Mouse (Mus musculus): Measurements from ENCODE around the gene Efcab14. TPM values are rescaled to one million over a fixed set of nuclear protein-coding genes. Genes with fewer than 3 reads are reported as not detected.

Efcab14 gene
- polyA plus RNA-seq, 1 experiment from 2014 or later = 25.5 TPM

GRCm38 (mm10) chr4:115767647-115768467 lies 30.3 kb downstream of the Efcab14 start:
- H3K4me1 ChIP-seq (replicated peaks; ENCODE audit: control insufficient read depth, insufficient read depth, low read length) = no peaks in the 10 kb centered on the region
- no peaks in the 10 kb centered on the region for H3K9me3 ChIP-seq (ENCODE audit: control insufficient read depth, low read length)
- H3K9ac ChIP-seq = no peak overlapping the region
- no peak overlapping the region for H3K4me3 ChIP-seq (replicated peaks; ENCODE audit: low read length)
- peaks cover 65% of the 10 kb centered on the region for H3K36me3 ChIP-seq (replicated peaks; ENCODE audit: control insufficient read depth, insufficient read depth)
- WGBS = 29% methylated on average over 11 of the region's 11 CpGs
- no peaks in the 10 kb centered on the region for H3K27me3 ChIP-seq (ENCODE audit: control insufficient read depth, insufficient read depth, low read length)
- no peak overlapping the region for H3K27ac ChIP-seq
- ATAC-seq (ENCODE audit: low FRiP score) (no peak), DNase-seq (ENCODE audit: low spot score) (no peak)
- H3K4me2 ChIP-seq (replicated peaks) = no peak overlapping the region

- Histone ChIP-seq H3K4me1 (replicated peaks; ENCODE audit: control insufficient read depth, insufficient read depth, low read length) (no peaks in the 10 kb centered on the region), H3K9ac (no peak overlapping the region), H3K4me3 (replicated peaks; ENCODE audit: low read length) (no peak overlapping the region), H3K9me3 (ENCODE audit: control insufficient read depth, low read length) (no peaks in the 10 kb centered on the region), H3K4me2 (replicated peaks) (no peak overlapping the region), H3K36me3 (replicated peaks; ENCODE audit: control insufficient read depth, insufficient read depth) (peaks cover 48% of the 10 kb centered on the region), H3K27me3 (ENCODE audit: control insufficient read depth, insufficient read depth, low read length) (no peaks in the 10 kb centered on the region), H3K27ac (no peak overlapping the region)
- ATAC-seq (ENCODE audit: low FRiP score) (no peak), DNase-seq (ENCODE audit: low spot score) (no peak)
- 90% methylated on average over 6 of the region's 6 CpGs for WGBS
Measured at GRCm38 (mm10) chr4:115775056-115775455, 37.5 kb downstream of the Efcab14 start.

- ATAC-seq (ENCODE audit: low FRiP score) = no peak
- Histone ChIP-seq H3K36me3 (replicated peaks; ENCODE audit: control insufficient read depth, insufficient read depth) (peaks cover 34% of the 10 kb centered on the region), H3K9ac (no peak overlapping the region)
Measured at GRCm38 (mm10) chr4:115777627-115778026, 40.1 kb downstream of the Efcab14 start.

GRCm38 (mm10) chr4:115780269-115780668 lies 42.7 kb downstream of the Efcab14 start:
- ATAC-seq (ENCODE audit: low FRiP score) (no peak), DNase-seq (ENCODE audit: low spot score) (no peak)
- H3K9me3 ChIP-seq (ENCODE audit: control insufficient read depth, low read length) = no peaks in the 10 kb centered on the region
- WGBS = 36% methylated on average over 6 of the region's 6 CpGs
- H3K9ac ChIP-seq = no peak overlapping the region
- no peaks in the 10 kb centered on the region for H3K27me3 ChIP-seq (ENCODE audit: control insufficient read depth, insufficient read depth, low read length)
- no peak overlapping the region for H3K4me3 ChIP-seq (replicated peaks; ENCODE audit: low read length)
- H3K27ac ChIP-seq = no peak overlapping the region
- peaks cover 1% of the 10 kb centered on the region; the same call in 1 of the 2 replicates for H3K4me1 ChIP-seq (replicated peaks; ENCODE audit: control insufficient read depth, insufficient read depth, low read length)
- H3K36me3 ChIP-seq (replicated peaks; ENCODE audit: control insufficient read depth, insufficient read depth) = peaks cover 11% of the 10 kb centered on the region
- no peak overlapping the region for H3K4me2 ChIP-seq (replicated peaks)

More at GRCm38 (mm10) chr4:115777627-115778026, 40.1 kb downstream of the Efcab14 start:
- H3K4me2 ChIP-seq (replicated peaks) = no peak overlapping the region
- H3K27me3 ChIP-seq (ENCODE audit: control insufficient read depth, insufficient read depth, low read length) = no peaks in the 10 kb centered on the region
- WGBS = 95% methylated on average over 2 of the region's 2 CpGs
- no peak for DNase-seq (ENCODE audit: low spot score)
- no peaks in the 10 kb centered on the region for H3K4me1 ChIP-seq (replicated peaks; ENCODE audit: control insufficient read depth, insufficient read depth, low read length)
- H3K9me3 ChIP-seq (ENCODE audit: control insufficient read depth, low read length) = no peaks in the 10 kb centered on the region
- H3K27ac ChIP-seq = no peak overlapping the region
- H3K4me3 ChIP-seq (replicated peaks; ENCODE audit: low read length) = no peak overlapping the region

DNA sequence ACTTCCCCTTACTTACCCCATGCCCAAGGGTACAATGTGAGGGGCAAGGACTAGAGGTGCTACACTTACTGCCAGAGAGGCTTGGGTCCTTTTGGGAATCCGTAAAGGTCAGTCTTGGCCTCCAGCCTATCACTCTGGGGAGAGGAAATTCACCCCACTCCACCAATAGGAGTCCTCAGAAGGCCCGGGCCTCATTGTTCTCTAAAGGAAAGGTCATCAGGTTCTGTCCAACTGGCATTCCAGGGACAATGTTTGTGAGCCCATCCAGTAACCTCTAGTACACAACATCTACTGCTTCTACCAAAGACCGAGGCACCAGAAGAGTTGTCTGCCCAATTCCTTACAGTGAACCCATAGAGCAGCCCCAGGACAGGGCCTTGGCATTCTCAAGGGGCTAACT lies 43.4 kb downstream of the Efcab14 start, which contains the start of gene Tex38:
Gene Tex38 (minus strand): TSS at position 101 of the 400 bp plus-strand sequence.
- no peak within 1 kb of the TSS for H3K4me3 ChIP-seq (replicated peaks; ENCODE audit: low read length)
- H3K27ac ChIP-seq = no peak within 1 kb of the TSS
- H3K4me1 ChIP-seq (replicated peaks; ENCODE audit: control insufficient read depth, insufficient read depth, low read length) = peaks cover 7% of the 10 kb centered on the region
- no peak within 1 kb of the TSS for H3K9ac ChIP-seq
- DNase-seq (ENCODE audit: low spot score) (no peak), ATAC-seq (ENCODE audit: low FRiP score) (no peak)
- 89% methylated on average over 3 of the region's 3 CpGs for WGBS
- peaks cover 10% of the 10 kb centered on the region for H3K36me3 ChIP-seq (replicated peaks; ENCODE audit: control insufficient read depth, insufficient read depth)
- H3K27me3 ChIP-seq (ENCODE audit: control insufficient read depth, insufficient read depth, low read length) = no peaks in the 10 kb centered on the region
- no peak within 1 kb of the TSS for H3K4me2 ChIP-seq (replicated peaks)
- H3K9me3 ChIP-seq (ENCODE audit: control insufficient read depth, low read length) = no peaks in the 10 kb centered on the region

DNA sequence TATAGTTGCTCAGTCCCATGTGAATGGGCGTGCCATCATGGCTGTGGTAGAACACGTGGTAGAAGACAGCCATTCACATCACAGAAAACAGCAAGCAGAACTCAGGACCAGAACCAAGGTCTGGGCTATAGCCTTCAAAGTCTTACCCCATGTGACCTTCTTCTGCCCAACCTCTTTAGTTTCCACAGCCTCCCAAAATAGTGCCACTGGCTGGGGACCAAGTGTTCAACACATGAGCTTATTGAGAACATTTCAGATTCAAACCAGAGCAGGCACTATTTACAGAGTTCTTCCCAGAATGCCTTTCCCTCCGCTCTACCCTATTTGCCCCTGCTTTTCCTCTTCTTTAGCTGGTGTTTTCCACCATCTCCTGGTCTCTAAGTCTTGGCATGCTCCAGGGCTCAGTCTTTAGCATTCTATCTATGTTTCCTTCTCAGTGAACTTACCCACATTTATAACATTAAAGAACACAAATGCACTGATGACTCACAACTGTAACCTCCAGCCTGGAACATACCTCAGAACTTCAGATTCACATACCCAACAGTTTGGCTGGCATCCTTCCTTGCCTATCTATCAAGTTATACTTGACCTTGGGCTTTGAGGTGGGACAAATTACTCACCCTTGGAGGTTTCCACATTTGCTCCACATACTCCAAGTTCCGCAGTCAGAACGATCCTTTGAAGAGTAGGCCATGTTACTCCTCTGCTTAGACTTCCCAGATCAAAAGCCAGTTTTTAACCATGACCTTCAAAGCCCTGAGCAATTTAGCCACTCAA lies 44.7 kb downstream of the Efcab14 start:
- Histone ChIP-seq H3K9me3 (ENCODE audit: control insufficient read depth, low read length) (no peaks in the 10 kb centered on the region), H3K27me3 (ENCODE audit: control insufficient read depth, insufficient read depth, low read length) (no peaks in the 10 kb centered on the region), H3K27ac (no peak overlapping the region), H3K4me1 (replicated peaks; ENCODE audit: control insufficient read depth, insufficient read depth, low read length) (peaks cover 7% of the 10 kb centered on the region), H3K4me2 (replicated peaks) (no peak overlapping the region), H3K9ac (no peak overlapping the region), H3K36me3 (replicated peaks; ENCODE audit: control insufficient read depth, insufficient read depth) (no peaks in the 10 kb centered on the region), H3K4me3 (replicated peaks; ENCODE audit: low read length) (no peak overlapping the region)
- 92% methylated on average over 5 of the region's 5 CpGs for WGBS
- ATAC-seq (ENCODE audit: low FRiP score) = no peak
- no peak for DNase-seq (ENCODE audit: low spot score)

- WGBS = under 1% methylated on average over 54 of the region's 69 CpGs
- DNase-seq (ENCODE audit: low spot score) = peak; percentile 76
Measured at GRCm38 (mm10) chr4:115784769-115785510, 47.4 kb downstream of the Efcab14 start, which contains the start of gene Atpaf1. TSS of gene Atpaf1 (plus strand) at chr4:115784812.

DNA sequence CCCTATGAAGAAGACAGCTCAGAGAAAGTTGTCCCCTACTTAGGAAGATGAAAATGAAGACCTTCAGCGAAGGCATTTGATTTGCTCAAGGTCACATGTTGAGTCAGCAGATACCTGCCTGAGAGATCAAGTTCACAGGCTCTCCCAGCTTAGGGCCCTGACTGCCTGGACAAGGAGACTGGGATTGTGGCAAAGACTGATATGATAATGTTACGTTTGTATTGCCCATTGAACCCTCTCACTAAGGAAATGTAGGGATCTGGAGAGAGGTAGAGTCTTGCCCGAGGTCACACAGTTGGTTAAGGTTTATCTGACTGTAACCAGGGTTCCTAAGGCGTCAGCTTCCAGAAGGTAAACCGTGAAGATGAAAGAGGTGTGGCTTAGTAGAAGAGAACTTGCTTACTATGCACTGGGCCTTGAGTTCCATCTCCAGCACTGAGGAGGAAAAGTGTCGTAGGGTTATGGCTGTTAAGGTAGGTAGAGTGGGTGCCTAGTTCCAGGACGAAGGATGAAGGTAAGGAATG lies 48.0 kb downstream of the Efcab14 start:
- Histone ChIP-seq H3K4me2 (replicated peaks) (peak overlapping the region; percentile 69), H3K9me3 (ENCODE audit: control insufficient read depth, low read length) (no peaks in the 10 kb centered on the region), H3K27ac (0 out of 2 replicates have a peak overlapping the region, but pooled peaks have one; percentile 56), H3K9ac (peak overlapping the region; percentile 84), H3K27me3 (ENCODE audit: control insufficient read depth, insufficient read depth, low read length) (no peaks in the 10 kb centered on the region), H3K36me3 (replicated peaks; ENCODE audit: control insufficient read depth, insufficient read depth) (peaks cover 18% of the 10 kb centered on the region), H3K4me3 (replicated peaks; ENCODE audit: low read length) (peak overlapping the region; percentile 76), H3K4me1 (replicated peaks; ENCODE audit: control insufficient read depth, insufficient read depth, low read length) (peaks cover 7% of the 10 kb centered on the region)
- WGBS = 65% methylated on average over 7 of the region's 7 CpGs
- DNase-seq (ENCODE audit: low spot score) = no peak
- peak; percentile 12; the same call in 1 of the 2 replicates for ATAC-seq (ENCODE audit: low FRiP score)

More at GRCm38 (mm10) chr4:115784769-115785510, 47.4 kb downstream of the Efcab14 start, which contains the start of gene Atpaf1:
- peak; percentile 91 for ATAC-seq (ENCODE audit: low FRiP score)
- Histone ChIP-seq H3K36me3 (replicated peaks; ENCODE audit: control insufficient read depth, insufficient read depth) (peaks cover 12% of the 10 kb centered on the region), H3K4me3 (replicated peaks; ENCODE audit: low read length) (peak within 1 kb of the TSS; percentile 76), H3K9ac (peak within 1 kb of the TSS; percentile 84), H3K9me3 (ENCODE audit: control insufficient read depth, low read length) (no peaks in the 10 kb centered on the region), H3K4me1 (replicated peaks; ENCODE audit: control insufficient read depth, insufficient read depth, low read length) (peaks cover 7% of the 10 kb centered on the region), H3K4me2 (replicated peaks) (peak within 1 kb of the TSS; percentile 69), H3K27ac (peak within 1 kb of the TSS; percentile 56), H3K27me3 (ENCODE audit: control insufficient read depth, insufficient read depth, low read length) (no peaks in the 10 kb centered on the region)
